Mouse (Mus musculus): ENCODE results near the gene A530016L24Rik. TPM values are rescaled to one million over a fixed set of nuclear protein-coding genes. Genes with fewer than 3 reads are reported as not detected.
A peak's percentile ranks its signal among the peaks of the same experiment; 100 is the strongest.

A530016L24Rik gene
- polyA plus RNA-seq, 1 experiment from 2014 or later, result not detected

DNA sequence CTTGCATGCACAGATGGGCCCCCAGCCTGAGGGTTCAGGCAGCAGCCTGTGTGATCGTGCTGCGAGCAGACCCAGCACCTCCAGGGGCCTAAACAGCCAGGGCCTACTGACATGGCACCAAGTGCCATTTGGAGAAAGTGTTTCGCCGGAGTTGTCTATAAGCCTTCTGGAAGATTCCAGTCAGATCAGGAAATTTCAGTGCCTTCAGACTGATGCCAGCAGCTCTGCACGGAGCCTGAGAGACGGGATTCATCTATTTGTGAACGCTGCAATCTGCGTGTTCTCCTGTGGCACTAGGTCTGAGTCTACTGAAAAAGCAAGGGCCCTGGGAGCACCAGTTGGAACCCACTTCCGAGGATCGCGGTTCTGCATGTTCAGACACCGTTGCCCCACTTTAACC lies 51.1 kb downstream of the A530016L24Rik start:
- Histone ChIP-seq H3K27ac (no peak overlapping the region), H3K36me3 (no peaks in the 10 kb centered on the region), H3K9ac (no peak overlapping the region), H3K27me3 (replicated peaks) (peaks cover 26% of the 10 kb centered on the region; the same call in 1 of the 2 replicates), H3K4me3 (no peak overlapping the region), H3K9me3 (replicated peaks) (no peaks in the 10 kb centered on the region), H3K4me2 (no peak overlapping the region), H3K4me1 (0 out of 2 replicates have a peak, but pooled peaks cover 7% of the 10 kb centered on the region)
- WGBS (ENCODE audit: insufficient replicate concordance), result 81% methylated on average over 12 of the region's 12 CpGs
- no peak for ATAC-seq

DNA sequence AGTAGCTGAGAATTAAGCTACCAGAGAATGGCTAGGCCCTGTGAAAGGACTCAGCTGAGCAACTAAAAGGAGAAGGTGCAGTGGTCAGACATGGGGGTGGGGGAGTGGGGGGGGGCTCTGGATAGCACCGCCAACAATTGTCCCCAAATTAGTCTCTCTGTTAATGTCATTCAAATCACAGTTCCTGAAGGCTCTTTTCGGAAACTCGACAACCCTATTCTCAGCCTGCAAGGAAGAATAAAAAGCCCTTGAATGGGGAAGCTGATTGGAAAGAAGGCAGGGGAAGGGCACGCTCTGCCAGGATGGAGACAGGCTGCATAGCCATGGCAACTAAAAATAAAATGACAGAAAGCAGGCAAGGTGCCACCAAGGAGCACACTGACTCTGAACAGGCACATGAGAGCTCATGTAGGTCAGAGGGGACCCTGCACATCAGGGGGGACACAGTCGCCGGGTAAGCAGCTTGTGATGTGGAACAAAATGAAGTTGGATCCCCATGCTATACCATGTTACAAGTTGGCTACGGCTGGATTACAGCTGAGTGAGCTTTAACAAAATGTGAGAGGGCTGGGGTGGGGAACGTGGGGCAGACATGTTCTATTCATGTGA lies 52.3 kb downstream of the A530016L24Rik start:
- H3K9me3 ChIP-seq (replicated peaks), result no peaks in the 10 kb centered on the region
- ATAC-seq, result no peak
- no peaks in the 10 kb centered on the region for H3K36me3 ChIP-seq
- H3K27me3 ChIP-seq (replicated peaks), result peaks cover 16% of the 10 kb centered on the region; the same call in 1 of the 2 replicates
- no peak overlapping the region for H3K27ac ChIP-seq
- 0 out of 2 replicates have a peak, but pooled peaks cover 7% of the 10 kb centered on the region for H3K4me1 ChIP-seq
- WGBS (ENCODE audit: insufficient replicate concordance), result 65% methylated on average over 8 of the region's 8 CpGs
- no peak overlapping the region for H3K4me2 ChIP-seq
- no peak overlapping the region for H3K9ac ChIP-seq
- H3K4me3 ChIP-seq, result no peak overlapping the region

DNA sequence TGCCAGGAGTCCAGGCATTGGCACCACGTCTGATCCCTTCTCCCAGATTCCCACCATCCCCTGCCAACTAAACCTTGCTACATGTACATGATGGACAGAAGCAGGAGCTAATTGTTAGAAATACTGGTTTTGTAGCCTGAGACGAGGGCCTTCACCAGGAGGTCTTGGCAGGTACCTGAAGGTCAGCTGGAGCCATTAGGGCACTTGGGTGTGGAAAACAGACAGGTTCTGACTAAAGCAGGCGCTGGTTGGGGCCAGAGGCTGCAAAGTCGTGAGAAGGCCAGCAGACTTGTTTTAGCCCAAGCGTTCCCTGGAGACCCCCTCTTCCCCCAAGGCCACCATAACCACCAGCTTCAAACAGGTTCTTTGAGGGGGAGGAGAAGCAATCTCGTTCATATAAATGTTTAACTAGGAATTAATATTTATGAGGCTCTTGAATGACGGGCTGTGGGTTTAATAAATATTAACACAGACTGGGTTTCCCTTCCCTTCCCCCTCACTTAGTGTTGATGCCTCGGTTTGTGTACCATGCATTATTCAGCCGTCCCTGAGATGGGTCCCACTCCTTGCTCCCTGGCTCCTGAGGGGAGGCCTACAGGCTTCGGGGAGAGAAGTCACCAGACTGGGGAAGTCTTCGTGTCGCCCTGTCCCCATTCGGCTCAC lies 53.1 kb downstream of the A530016L24Rik start:
- no peak for ATAC-seq
- WGBS (ENCODE audit: insufficient replicate concordance), result 65% methylated on average over 13 of the region's 13 CpGs

DNA sequence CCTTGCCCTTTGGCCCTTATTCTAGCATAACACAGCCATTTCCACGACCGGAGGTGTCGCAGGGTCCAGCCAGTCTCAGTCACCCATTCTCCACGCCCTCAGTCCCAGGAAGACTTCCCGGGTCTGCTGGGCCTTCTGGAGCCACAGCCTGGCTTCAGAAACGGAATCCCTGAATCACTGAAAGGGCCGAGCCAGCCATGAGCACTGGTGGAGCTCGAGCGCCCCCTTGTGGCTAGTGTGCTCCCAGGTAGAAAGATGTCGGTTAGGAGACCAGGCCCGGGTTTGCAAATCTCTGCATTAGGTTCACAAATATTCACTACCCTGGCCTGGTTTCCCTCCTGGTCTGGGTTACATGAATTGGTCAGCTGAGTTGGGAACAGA lies 53.7 kb downstream of the A530016L24Rik start:
- no peaks in the 10 kb centered on the region for H3K36me3 ChIP-seq
- peaks cover 10% of the 10 kb centered on the region; the same call in 1 of the 2 replicates for H3K27me3 ChIP-seq (replicated peaks)
- WGBS (ENCODE audit: insufficient replicate concordance), result 11% methylated on average over 11 of the region's 11 CpGs
- H3K9ac ChIP-seq, result no peak overlapping the region
- H3K4me3 ChIP-seq, result no peak overlapping the region
- H3K4me2 ChIP-seq, result no peak overlapping the region
- 0 out of 2 replicates have a peak, but pooled peaks cover 7% of the 10 kb centered on the region for H3K4me1 ChIP-seq
- no peaks in the 10 kb centered on the region for H3K9me3 ChIP-seq (replicated peaks)
- H3K27ac ChIP-seq, result no peak overlapping the region
- 0 out of 2 replicates have a peak, but pooled peaks have one; percentile 14 for ATAC-seq

More for the DNA sequence above, 53.1 kb downstream of the A530016L24Rik start:
- Histone ChIP-seq H3K9ac (no peak overlapping the region), H3K27me3 (replicated peaks) (peaks cover 11% of the 10 kb centered on the region; the same call in 1 of the 2 replicates), H3K4me1 (0 out of 2 replicates have a peak, but pooled peaks cover 7% of the 10 kb centered on the region), H3K4me3 (no peak overlapping the region), H3K27ac (no peak overlapping the region), H3K36me3 (no peaks in the 10 kb centered on the region), H3K9me3 (replicated peaks) (no peaks in the 10 kb centered on the region), H3K4me2 (no peak overlapping the region)

DNA sequence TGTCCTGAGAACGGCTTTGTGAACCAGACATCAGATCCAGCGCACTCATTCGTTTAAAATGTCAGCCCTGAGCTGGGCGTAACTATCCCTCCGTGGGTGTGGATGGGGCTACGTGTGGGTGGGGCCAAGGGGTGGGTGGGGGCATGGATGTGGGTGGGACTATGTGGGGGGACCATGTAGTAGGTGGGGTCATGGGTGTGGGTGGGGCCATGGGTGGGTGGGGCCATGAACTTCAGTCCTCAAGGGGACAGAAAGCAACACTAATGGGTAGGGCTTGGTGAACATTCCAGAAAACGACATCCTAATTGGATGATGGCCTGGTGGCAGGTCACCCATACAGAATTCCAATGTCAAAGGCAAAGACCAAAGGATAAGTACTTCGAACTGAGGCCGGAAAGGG lies 54.7 kb downstream of the A530016L24Rik start:
- Histone ChIP-seq H3K4me3 (no peak overlapping the region), H3K36me3 (no peaks in the 10 kb centered on the region), H3K27me3 (replicated peaks) (peaks cover 10% of the 10 kb centered on the region; the same call in 1 of the 2 replicates), H3K9me3 (replicated peaks) (no peaks in the 10 kb centered on the region), H3K27ac (no peak overlapping the region), H3K9ac (no peak overlapping the region), H3K4me2 (no peak overlapping the region), H3K4me1 (0 out of 2 replicates have a peak, but pooled peaks cover 7% of the 10 kb centered on the region)
- WGBS (ENCODE audit: insufficient replicate concordance), result 51% methylated on average over 9 of the region's 9 CpGs
- no peak for ATAC-seq

DNA sequence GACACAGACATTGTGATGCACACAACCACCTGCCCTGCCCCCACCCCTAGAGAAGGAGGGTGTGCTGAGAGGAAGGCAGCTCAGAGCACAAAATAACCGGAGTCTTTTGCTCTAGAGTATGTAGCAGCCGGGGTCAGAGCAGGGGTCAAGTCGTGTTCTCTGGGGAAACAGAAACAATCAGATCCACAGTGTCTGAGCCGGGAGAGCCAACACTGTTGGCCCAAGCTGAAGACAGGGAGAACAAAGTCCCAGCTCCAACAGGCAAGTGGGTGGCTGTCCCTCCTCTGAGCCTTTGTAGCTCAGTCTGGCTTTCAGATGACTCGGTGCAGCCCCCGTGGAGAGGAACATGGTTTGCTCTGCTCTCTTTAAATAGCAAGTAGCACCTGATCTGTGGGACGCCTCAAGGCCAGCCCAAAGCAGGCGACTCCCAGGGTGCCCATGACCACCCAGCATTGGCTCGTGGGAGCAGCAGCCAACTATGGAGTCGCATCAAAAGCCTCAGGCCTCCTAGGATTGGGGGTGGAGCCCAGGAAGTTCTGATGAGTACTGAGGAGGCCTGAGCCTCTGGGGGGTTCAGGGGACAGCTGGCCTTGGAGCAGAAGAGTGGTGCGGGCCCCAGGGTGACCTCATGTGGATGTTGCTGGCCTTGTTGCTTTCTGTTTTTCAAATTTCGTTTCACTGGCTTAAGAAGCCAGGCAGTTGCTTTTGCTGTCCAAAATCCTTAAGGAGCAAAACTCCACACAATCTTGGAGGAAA lies 55.9 kb downstream of the A530016L24Rik start:
- Histone ChIP-seq H3K27ac (no peak overlapping the region), H3K9me3 (replicated peaks) (no peaks in the 10 kb centered on the region), H3K4me3 (no peak overlapping the region), H3K4me1 (0 out of 2 replicates have a peak, but pooled peaks cover 7% of the 10 kb centered on the region), H3K4me2 (no peak overlapping the region), H3K9ac (no peak overlapping the region), H3K36me3 (no peaks in the 10 kb centered on the region), H3K27me3 (replicated peaks) (peaks cover 5% of the 10 kb centered on the region; the same call in 1 of the 2 replicates)
- no peak for ATAC-seq
- 47% methylated on average over 12 of the region's 12 CpGs for WGBS (ENCODE audit: insufficient replicate concordance)

DNA sequence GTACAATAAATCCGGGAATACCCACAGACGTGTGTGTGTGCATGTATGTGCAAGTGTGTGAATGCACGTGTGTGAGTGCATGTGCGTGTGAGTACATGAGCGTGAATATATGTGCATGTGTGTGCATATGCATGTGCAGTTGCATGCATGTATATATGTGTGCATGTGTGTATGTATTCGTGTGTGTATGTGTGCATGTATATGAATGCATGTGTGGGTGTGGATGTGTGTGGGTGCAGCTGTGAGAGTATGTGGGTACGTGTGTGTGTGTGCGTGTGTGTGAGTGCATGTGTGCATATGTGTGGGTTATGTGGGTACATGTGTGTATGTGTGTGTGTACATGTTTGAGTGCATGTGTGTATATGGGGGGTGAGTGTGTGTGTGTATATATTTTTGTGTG lies 56.9 kb downstream of the A530016L24Rik start:
- no peak overlapping the region for H3K4me3 ChIP-seq
- H3K4me1 ChIP-seq, result 0 out of 2 replicates have a peak, but pooled peaks cover 7% of the 10 kb centered on the region
- WGBS (ENCODE audit: insufficient replicate concordance), result 75% methylated on average over 8 of the region's 8 CpGs
- no peaks in the 10 kb centered on the region for H3K9me3 ChIP-seq (replicated peaks)
- no peak overlapping the region for H3K27ac ChIP-seq
- ATAC-seq, result no peak
- H3K27me3 ChIP-seq (replicated peaks), result peaks cover 5% of the 10 kb centered on the region; the same call in 1 of the 2 replicates
- no peak overlapping the region for H3K9ac ChIP-seq
- no peak overlapping the region for H3K4me2 ChIP-seq
- H3K36me3 ChIP-seq, result no peaks in the 10 kb centered on the region

DNA sequence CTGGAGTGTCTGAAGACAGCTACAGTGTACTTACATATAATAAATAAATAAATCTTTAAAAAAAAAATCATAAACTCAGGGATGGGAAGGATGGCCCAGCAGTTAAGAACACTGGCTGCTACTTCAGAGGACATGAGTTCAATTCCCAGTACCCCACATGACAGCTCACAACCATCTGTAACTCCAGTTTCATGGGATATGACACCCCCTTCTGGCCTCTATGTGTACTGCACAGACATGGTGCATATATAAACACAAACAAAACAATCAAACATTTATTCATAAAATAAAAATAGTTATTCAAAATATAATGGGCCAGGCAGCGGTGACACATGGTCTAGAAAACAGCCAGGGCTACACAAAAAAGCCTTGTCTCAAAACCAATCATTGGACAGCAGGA lies 60.0 kb downstream of the A530016L24Rik start:
- Histone ChIP-seq H3K9ac (no peak overlapping the region), H3K4me1 (no peaks in the 10 kb centered on the region), H3K9me3 (replicated peaks) (no peaks in the 10 kb centered on the region), H3K27ac (no peak overlapping the region), H3K36me3 (no peaks in the 10 kb centered on the region), H3K4me3 (no peak overlapping the region), H3K4me2 (no peak overlapping the region), H3K27me3 (replicated peaks) (no peaks in the 10 kb centered on the region)
- no peak for ATAC-seq
- 70% methylated on average over 1 of the region's 1 CpGs for WGBS (ENCODE audit: insufficient replicate concordance)

Other genes starting within 250 kb of the A530016L24Rik start
- 0.31 and 0.38 TPM in 2 replicates for gene Tmem179, start 27.3 kb downstream of the A530016L24Rik start, polyA plus RNA-seq (2016; fragmentation: Nextera tagmentation; extraction: Ambion mirVana)
- 2.2 and 2.7 TPM in 2 replicates for gene Inf2, start 99.3 kb downstream of the A530016L24Rik start, polyA plus RNA-seq (2016; fragmentation: Nextera tagmentation; extraction: Ambion mirVana)
- gene Adssl1, start 130.6 kb downstream of the A530016L24Rik start, polyA plus RNA-seq (2016; fragmentation: Nextera tagmentation; extraction: Ambion mirVana), result 5.2 and 5.6 TPM in 2 replicates
- gene Siva1, start 155.2 kb downstream of the A530016L24Rik start, polyA plus RNA-seq (2016; fragmentation: Nextera tagmentation; extraction: Ambion mirVana), result 126 and 137 TPM in 2 replicates
- gene Akt1, start 185.4 kb downstream of the A530016L24Rik start, polyA plus RNA-seq (2016; fragmentation: Nextera tagmentation; extraction: Ambion mirVana), result 76.6 and 81.8 TPM in 2 replicates
- gene Zbtb42, start 189.4 kb downstream of the A530016L24Rik start, polyA plus RNA-seq (2016; fragmentation: Nextera tagmentation; extraction: Ambion mirVana), result 1.0 and 1.2 TPM in 2 replicates
- gene Cep170b, start 231.0 kb downstream of the A530016L24Rik start, polyA plus RNA-seq (2016; fragmentation: Nextera tagmentation; extraction: Ambion mirVana), result 5.0 and 5.2 TPM in 2 replicates